Mouse (Mus musculus) midbrain, embryonic 11.5 days (tissue): ENCODE data around the gene Tram2. TPM values are rescaled to one million over a fixed set of nuclear protein-coding genes. Genes with fewer than 3 reads are reported as not detected.

Experiments
- ATAC-seq: fragments of 200-750 bp; cut with Nextera tagmentation; 2 replicates; pipeline ENCODE4 v1.8.0; 2017; ENCODE audit warnings: moderate TSS enrichment, moderate library complexity; ENCODE audit not compliant: low FRiP score
- DNase-seq: peaks from one replicate; pipeline ENCODE4 v3.0.0; 2015; ENCODE audit warnings: low spot score; ENCODE audit errors: missing footprints
- H3K27ac ChIP-seq: fragments of 300-500 bp; sonication (generic); 2 replicates; pipeline ENCODE4 v1.5.1; 2014; ENCODE audit warnings: low read depth, low read length
- H3K27me3 ChIP-seq: fragments of 300-500 bp; sonication (generic); 2 replicates; pipeline ENCODE4 v1.6.1; 2014; ENCODE audit warnings: mild to moderate bottlenecking, low read length, moderate library complexity, mixed read lengths; ENCODE audit not compliant: control insufficient read depth, insufficient read depth
- H3K36me3 ChIP-seq: fragments of 300-500 bp; sonication (generic); 2 replicates; pipeline ENCODE4 v1.6.1; 2014; ENCODE audit warnings: mild to moderate bottlenecking, low read length, moderate library complexity, mixed read lengths; ENCODE audit not compliant: control insufficient read depth, insufficient read depth
- H3K4me1 ChIP-seq: fragments of 300-500 bp; sonication (generic); 2 replicates; pipeline ENCODE4 v1.6.1; 2014; ENCODE audit warnings: low read length; ENCODE audit not compliant: control insufficient read depth, insufficient read depth
- H3K4me2 ChIP-seq: fragments of 300-500 bp; sonication (generic); 2 replicates; pipeline ENCODE4 v1.6.1; 2014; ENCODE audit warnings: mild to moderate bottlenecking, moderate library complexity
- H3K4me3 ChIP-seq: fragments of 300-500 bp; sonication (generic); 2 replicates; pipeline ENCODE4 v1.5.1; 2014; ENCODE audit warnings: low read depth, low read length
- H3K9ac ChIP-seq: fragments of 300-500 bp; sonication (generic); 2 replicates; pipeline ENCODE4 v1.6.1; 2014; ENCODE audit warnings: low read length
- H3K9me3 ChIP-seq: fragments of 300-500 bp; sonication (generic); 2 replicates; pipeline ENCODE4 v1.6.1; 2016; ENCODE audit warnings: low read length; ENCODE audit not compliant: control insufficient read depth
- WGBS: fragments of 180-500 bp; shearing (Covaris S2); extraction: QIAGEN DNeasy Blood & Tissue Kit; methylation state at CpG from one replicate; pipeline ENCODE4 v1.1.7; 2014; 5-methylcytosine and 5-hydroxymethylcytosine counted together
- polyA plus RNA-seq: library from polyadenylated mRNA; unstranded; fragments of >200 nt; fragmentation: Nextera tagmentation; extraction: Ambion mirVana; gene quantifications from 2 replicates; pipeline ENCODE4 v1.2.1, GENCODE M21; 2014

The Tram2 gene
- polyA plus RNA-seq: 6.1 and 6.4 TPM in 2 replicates

GRCm38 (mm10) chr1:21079217-21079773 lies at the start of gene Tram2:
Tram2 (minus strand) TSS chr1:21079229.
- DNase-seq (peak; percentile 99), ATAC-seq (peak; percentile 95)
- H3K4me3 ChIP-seq: peak within 1 kb of the TSS; percentile 64
- peak within 1 kb of the TSS; percentile 77 for H3K9ac ChIP-seq
- no peaks in the 10 kb centered on the region for H3K36me3 ChIP-seq
- peak within 1 kb of the TSS; percentile 76 for H3K27ac ChIP-seq
- WGBS: 0% methylated on average over 40 of the region's 52 CpGs
- peaks cover 36% of the 10 kb centered on the region for H3K4me1 ChIP-seq
- H3K9me3 ChIP-seq: no peaks in the 10 kb centered on the region
- no peaks in the 10 kb centered on the region for H3K27me3 ChIP-seq
- peak within 1 kb of the TSS; percentile 75 for H3K4me2 ChIP-seq

- Histone ChIP-seq H3K9ac (no peak overlapping the region), H3K4me3 (no peak overlapping the region), H3K27ac (no peak overlapping the region), H3K36me3 (no peaks in the 10 kb centered on the region), H3K4me2 (no peak overlapping the region), H3K27me3 (no peaks in the 10 kb centered on the region), H3K9me3 (no peaks in the 10 kb centered on the region), H3K4me1 (no peaks in the 10 kb centered on the region)
- no peak for DNase-seq
- WGBS: 87% methylated on average over 14 of the region's 14 CpGs
- no peak for ATAC-seq
These were observed 45.8 kb upstream of the Tram2 start for GRCm38 (mm10) chr1:21124713-21125336.

GRCm38 (mm10) chr1:21103784-21104183 lies 24.8 kb upstream of the Tram2 start:
- no peak for ATAC-seq
- no peak overlapping the region for H3K4me2 ChIP-seq
- 90% methylated on average over 4 of the region's 4 CpGs for WGBS

GRCm38 (mm10) chr1:21101221-21102006 lies 22.4 kb upstream of the Tram2 start:
- no peaks in the 10 kb centered on the region for H3K9me3 ChIP-seq
- no peak overlapping the region for H3K4me3 ChIP-seq
- H3K27ac ChIP-seq: no peak overlapping the region
- 56% methylated on average over 15 of the region's 15 CpGs for WGBS
- no peak overlapping the region for H3K9ac ChIP-seq
- peak; percentile 33 for ATAC-seq
- H3K4me2 ChIP-seq: no peak overlapping the region
- no peak for DNase-seq
- H3K36me3 ChIP-seq: no peaks in the 10 kb centered on the region
- H3K4me1 ChIP-seq: no peaks in the 10 kb centered on the region
- no peaks in the 10 kb centered on the region; the same call in 1 of the 2 replicates for H3K27me3 ChIP-seq

More at GRCm38 (mm10) chr1:21103784-21104183, 24.8 kb upstream of the Tram2 start:
- H3K27me3 ChIP-seq: no peaks in the 10 kb centered on the region; the same call in 1 of the 2 replicates
- H3K9me3 ChIP-seq: no peaks in the 10 kb centered on the region
- H3K36me3 ChIP-seq: no peaks in the 10 kb centered on the region
- H3K4me3 ChIP-seq: no peak overlapping the region
- no peak overlapping the region for H3K9ac ChIP-seq
- H3K27ac ChIP-seq: no peak overlapping the region
- DNase-seq: no peak
- no peaks in the 10 kb centered on the region for H3K4me1 ChIP-seq

- WGBS: 86% methylated on average over 4 of the region's 4 CpGs
- DNase-seq: no peak
- H3K4me3 ChIP-seq: no peak overlapping the region
- H3K4me1 ChIP-seq: no peaks in the 10 kb centered on the region
- H3K36me3 ChIP-seq: no peaks in the 10 kb centered on the region
- no peak overlapping the region for H3K9ac ChIP-seq
- no peak overlapping the region for H3K4me2 ChIP-seq
- no peaks in the 10 kb centered on the region for H3K9me3 ChIP-seq
- ATAC-seq: no peak
- no peaks in the 10 kb centered on the region; the same call in 1 of the 2 replicates for H3K27me3 ChIP-seq
- H3K27ac ChIP-seq: no peak overlapping the region
These were observed 21.7 kb upstream of the Tram2 start for GRCm38 (mm10) chr1:21100726-21101125.

- Histone ChIP-seq H3K27ac (no peak overlapping the region), H3K4me3 (no peak overlapping the region), H3K36me3 (no peaks in the 10 kb centered on the region), H3K9me3 (no peaks in the 10 kb centered on the region), H3K27me3 (no peaks in the 10 kb centered on the region), H3K4me2 (no peak overlapping the region), H3K9ac (no peak overlapping the region), H3K4me1 (no peaks in the 10 kb centered on the region)
- DNase-seq (no peak), ATAC-seq (no peak)
- WGBS: 88% methylated on average over 23 of the region's 23 CpGs
These were observed 18.3 kb upstream of the Tram2 start for GRCm38 (mm10) chr1:21097001-21097989.

- no peaks in the 10 kb centered on the region for H3K9me3 ChIP-seq
- no peak overlapping the region for H3K27ac ChIP-seq
- H3K4me2 ChIP-seq: no peak overlapping the region
- no peak overlapping the region for H3K4me3 ChIP-seq
- no peaks in the 10 kb centered on the region for H3K36me3 ChIP-seq
- H3K27me3 ChIP-seq: no peaks in the 10 kb centered on the region
- ATAC-seq (no peak), DNase-seq (no peak)
- 78% methylated on average over 4 of the region's 4 CpGs for WGBS
- H3K4me1 ChIP-seq: no peaks in the 10 kb centered on the region
- no peak overlapping the region for H3K9ac ChIP-seq
These were observed 15.7 kb upstream of the Tram2 start for GRCm38 (mm10) chr1:21094644-21095215.

- H3K4me2 ChIP-seq: no peak overlapping the region
- WGBS: 86% methylated on average over 6 of the region's 6 CpGs
- H3K9me3 ChIP-seq: no peaks in the 10 kb centered on the region
- H3K27me3 ChIP-seq: no peaks in the 10 kb centered on the region
- H3K27ac ChIP-seq: no peak overlapping the region
- no peaks in the 10 kb centered on the region for H3K4me1 ChIP-seq
- no peak for ATAC-seq
- no peaks in the 10 kb centered on the region for H3K36me3 ChIP-seq
- no peak overlapping the region for H3K4me3 ChIP-seq
- no peak overlapping the region for H3K9ac ChIP-seq
- no peak for DNase-seq
These were observed 10.7 kb upstream of the Tram2 start for GRCm38 (mm10) chr1:21089661-21090117.
